Mouse (Mus musculus): ENCODE measurements around the gene Hes5. TPM values are rescaled to one million over a fixed set of nuclear protein-coding genes. Genes with fewer than 3 reads are reported as not detected.
A peak's percentile ranks its signal among the peaks of the same experiment; 100 is the strongest.

Gene Hes5
- polyA plus RNA-seq, 1 experiment from 2014 or later, result 3.6 TPM

DNA sequence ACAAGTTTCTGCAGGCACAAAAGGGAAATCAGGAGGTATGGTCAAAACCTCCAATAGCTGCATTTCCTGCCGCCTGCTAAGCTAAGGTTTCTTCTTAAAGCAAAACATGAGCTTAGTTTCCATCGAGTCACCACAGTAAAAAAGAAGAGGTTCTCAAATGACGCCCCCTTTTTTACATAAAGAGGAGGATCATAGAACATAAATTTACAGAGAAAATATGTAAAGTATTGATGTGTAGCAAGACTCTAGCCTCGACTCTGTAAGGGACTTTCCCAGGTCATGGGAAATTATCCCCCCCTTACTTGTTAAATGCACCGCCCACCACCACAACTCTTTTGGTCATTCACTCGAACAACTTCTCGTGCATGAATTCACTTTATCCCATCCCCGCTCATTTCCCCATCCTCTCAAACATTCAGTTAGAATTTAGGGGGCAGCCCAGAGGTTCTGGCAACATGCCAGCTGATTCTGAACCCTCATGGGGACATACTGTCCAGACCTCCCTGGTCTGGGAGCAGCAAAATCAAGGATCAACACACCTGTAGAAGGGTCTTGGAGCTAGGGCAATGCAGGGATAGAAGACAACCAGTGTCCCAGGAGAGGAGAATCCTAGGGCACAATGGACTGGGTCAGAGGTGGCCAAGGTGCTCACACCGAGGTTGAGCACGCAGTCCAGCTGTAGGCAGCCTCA lies 17.9 kb upstream of the Hes5 start:
- DNase-seq (ENCODE audit: low spot score), result no peak

DNA sequence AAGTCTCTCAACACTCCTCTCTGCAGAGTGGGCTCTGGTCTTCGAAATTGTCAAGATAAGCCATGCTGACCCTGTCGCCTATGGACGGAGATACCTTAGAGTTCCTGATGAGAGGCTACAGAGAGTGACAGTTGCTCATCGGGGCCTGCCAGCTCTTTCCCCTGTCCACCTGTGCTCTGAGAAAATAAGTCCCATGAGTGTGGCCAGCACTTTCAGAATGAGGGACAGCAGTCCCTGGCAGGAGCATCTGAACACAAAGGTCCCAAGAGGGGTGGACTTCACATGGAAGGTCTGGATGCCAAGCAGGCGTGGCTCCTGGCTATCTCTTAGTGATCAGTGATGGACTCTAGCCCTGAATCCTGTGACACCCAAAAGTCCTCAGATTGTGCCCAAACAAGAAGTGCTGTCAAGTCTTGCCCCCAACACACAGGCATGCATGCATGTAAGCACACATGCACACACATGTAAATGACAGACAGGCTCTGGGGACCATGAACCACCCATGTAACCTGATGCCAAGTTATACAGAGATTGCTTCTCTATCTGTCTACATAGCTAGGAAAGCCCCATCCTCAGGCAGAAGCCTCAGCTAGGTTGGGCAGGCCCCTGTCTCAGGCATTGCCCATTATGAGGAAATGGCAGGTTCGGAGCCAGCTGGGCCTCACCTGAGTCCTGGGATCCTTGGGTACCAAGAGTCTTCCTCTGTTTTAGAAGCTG lies 17.2 kb upstream of the Hes5 start:
- DNase-seq (ENCODE audit: low spot score), result no peak

DNA sequence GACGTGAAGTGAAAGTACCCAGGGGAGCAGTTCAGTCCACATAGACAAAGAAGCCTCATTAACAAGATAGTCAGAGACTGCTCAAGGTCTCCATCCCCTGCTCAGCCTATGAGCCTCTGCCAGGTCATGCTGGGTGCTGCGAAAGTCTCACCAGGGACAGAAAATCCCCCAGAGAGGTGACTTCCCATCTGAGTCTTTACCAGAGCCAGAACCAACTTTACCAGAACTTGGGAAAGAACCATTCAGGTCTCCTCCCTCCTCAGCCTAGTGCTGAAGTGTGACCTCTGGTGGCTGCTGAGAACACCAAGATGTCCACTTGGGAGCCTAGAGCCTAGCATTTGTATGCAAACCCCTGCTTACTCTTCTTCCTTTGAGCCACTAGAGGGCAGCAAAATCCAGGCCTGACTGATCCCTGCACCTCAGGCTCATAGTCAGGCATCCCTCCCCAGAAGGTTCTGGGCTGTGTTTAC lies 16.6 kb upstream of the Hes5 start:
- DNase-seq (ENCODE audit: low spot score), result peak; percentile 91

DNA sequence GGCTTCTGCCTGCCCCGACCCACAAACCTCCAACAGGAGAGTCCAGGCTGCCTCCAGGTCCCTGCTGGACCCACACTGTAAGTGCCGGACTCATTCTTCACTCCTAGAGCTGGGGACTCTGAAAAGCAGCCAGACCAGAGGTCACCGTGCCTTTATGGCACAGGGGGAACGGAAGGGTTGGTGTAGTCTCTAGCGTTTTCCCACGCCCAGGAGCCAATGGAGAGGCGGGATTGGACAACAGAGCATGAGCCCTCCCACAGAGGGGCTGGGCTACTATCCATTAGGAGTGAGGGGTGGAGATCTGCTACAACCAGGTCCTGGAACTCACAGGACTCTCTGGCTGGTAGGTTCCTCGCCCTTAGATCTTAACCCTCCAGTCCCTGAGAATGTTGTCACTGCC lies 14.4 kb upstream of the Hes5 start:
- DNase-seq (ENCODE audit: low spot score), result no peak

- no peak for DNase-seq (ENCODE audit: low spot score)
These were observed 12.4 kb upstream of the Hes5 start for GRCm38 (mm10) chr4:154948066-154948939.

DNA sequence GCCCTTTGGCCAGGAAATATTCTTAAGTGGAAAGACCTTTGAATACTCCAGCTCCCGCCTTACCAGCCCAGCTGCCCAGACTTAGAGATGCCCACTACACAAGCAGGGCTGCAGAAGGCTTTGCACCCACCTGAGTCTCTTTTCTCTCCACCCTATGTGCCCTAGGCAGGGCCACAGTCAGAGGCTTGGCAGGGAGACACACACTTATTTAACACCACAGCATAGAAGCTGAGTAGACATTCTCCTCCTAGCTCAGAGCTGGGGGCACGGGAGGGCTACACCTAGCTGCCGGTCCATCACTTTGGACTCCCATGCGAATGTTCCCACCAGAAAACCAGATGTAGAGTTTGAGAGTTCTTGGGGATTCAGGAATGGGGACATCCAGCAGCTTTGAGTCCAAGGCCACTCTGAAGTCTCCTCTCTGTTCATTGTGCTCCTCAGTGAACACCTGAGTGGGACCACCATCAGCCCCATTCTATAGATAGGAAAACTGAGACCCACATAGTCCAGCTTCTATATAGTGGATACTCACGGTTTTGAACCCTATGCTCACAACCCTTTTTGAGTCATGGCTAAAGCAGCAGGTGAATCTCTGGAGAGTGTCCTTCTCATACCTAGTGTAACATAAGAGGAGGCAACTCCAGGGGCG lies 11.7 kb upstream of the Hes5 start:
- DNase-seq (ENCODE audit: low spot score), result no peak

DNA sequence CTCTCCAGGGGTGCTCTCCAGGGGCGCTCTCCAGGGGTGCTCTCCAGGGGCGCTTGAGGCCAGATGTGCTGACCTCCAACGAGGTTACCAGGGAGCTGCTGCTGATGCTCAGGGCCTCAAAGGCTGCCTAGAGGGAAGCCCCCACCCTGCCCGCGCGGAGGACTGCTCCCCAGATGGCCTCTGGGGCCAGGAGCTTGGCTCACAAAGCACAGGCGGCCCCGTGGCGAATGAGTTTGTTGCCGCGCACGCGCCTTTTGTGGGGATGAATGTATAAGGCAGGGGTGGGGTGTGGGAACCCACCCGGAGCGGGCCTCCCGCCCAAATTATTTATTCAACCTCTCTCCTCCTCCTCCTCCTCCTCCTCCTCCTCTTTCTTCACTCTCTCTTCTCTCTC lies 11.1 kb upstream of the Hes5 start:
- DNase-seq (ENCODE audit: low spot score), result no peak

GRCm38 (mm10) chr4:154952461-154953241 lies 8.1 kb upstream of the Hes5 start:
- DNase-seq (ENCODE audit: low spot score), result no peak

- DNase-seq (ENCODE audit: low spot score), result no peak
These were observed 4.1 kb upstream of the Hes5 start for GRCm38 (mm10) chr4:154956604-154957003.

- no peak for DNase-seq (ENCODE audit: low spot score)
These were observed 3.3 kb upstream of the Hes5 start for GRCm38 (mm10) chr4:154957289-154957993.

- DNase-seq (ENCODE audit: low spot score), result peak; percentile 33
These were observed 2.6 kb upstream of the Hes5 start for GRCm38 (mm10) chr4:154958171-154958570.

DNA sequence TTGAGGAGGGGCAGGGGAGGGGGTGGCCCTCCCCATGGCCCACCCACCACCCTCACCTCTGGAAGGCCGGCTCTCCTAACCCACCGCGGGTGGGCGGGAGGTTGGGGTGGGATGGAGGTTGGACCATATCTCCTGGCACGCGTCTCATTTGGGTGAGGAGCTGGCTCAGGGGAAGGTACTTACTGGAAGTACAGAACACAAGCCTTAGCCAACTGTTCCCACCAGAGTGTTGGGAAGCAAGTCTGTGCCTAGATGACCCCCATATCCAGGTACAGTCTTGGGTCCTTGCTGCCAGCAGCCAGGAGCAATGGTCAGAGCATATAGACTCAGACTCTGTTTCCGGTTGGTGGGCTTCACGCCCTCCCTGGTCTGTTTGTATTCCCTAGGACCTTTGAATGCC lies 2.1 kb upstream of the Hes5 start:
- DNase-seq (ENCODE audit: low spot score), result no peak

GRCm38 (mm10) chr4:154960021-154960689 lies 568 bp upstream of the Hes5 start:
- no peak for DNase-seq (ENCODE audit: low spot score)

DNA sequence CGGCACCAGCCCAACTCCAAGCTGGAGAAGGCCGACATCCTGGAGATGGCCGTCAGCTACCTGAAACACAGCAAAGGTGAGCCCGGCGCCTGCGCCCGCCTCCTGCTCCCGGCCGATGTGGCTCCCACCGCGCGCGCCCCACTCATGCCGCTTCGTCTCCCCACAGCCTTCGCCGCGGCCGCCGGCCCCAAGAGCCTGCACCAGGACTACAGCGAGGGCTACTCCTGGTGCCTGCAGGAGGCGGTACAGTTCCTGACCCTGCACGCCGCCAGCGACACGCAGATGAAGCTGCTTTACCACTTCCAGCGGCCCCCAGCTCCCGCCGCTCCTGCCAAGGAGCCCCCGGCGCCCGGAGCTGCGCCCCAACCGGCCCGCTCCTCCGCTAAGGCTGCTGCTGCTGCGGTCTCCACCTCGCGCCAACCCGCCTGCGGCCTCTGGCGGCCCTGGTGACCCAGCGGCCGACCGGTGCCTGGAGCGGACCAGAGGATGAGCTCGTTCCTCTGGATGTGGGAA lies 559 bp downstream of the Hes5 start:
- peak; percentile 48 for DNase-seq (ENCODE audit: low spot score)

DNA sequence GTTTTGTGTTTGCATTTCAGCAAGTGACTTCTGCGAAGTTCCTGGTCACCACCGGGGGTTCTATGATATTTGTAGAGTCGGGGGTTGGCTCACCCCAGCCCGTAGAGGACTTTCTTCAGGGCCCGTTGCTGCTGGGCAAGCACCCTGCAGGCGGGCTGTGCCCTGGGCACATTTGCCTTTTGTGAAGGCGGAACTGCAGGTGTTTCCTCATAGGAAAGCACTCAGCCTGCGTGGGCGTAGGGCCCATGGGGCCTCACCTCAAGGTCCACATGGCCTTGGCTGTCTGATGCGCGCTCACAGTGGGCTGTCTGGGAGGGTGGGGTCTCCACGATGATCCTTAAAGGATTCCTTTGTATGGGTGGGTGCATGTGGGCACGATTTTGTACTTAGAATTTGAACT lies 1.2 kb downstream of the Hes5 start:
- DNase-seq (ENCODE audit: low spot score), result peak; percentile 57

DNA sequence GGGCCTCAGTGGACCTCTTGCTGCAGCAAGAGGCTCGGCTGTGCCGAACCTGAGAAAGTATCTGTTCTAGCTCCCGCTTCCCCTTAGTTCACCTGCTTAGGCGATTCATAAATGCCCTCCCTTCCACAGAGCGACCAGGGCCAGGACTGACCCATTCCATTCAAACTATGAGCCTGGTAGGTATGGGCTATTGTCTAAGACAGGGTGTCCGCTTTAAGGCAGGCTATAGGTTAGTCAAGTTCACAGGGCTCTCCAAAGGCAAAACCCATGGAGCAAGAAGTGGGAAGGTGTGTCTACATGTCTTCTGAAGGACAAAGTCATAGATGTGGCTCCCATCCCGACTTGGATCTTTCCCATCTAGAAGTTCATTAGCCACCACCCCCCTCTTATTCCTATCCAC lies 2.0 kb downstream of the Hes5 start:
- DNase-seq (ENCODE audit: low spot score), result no peak

DNA sequence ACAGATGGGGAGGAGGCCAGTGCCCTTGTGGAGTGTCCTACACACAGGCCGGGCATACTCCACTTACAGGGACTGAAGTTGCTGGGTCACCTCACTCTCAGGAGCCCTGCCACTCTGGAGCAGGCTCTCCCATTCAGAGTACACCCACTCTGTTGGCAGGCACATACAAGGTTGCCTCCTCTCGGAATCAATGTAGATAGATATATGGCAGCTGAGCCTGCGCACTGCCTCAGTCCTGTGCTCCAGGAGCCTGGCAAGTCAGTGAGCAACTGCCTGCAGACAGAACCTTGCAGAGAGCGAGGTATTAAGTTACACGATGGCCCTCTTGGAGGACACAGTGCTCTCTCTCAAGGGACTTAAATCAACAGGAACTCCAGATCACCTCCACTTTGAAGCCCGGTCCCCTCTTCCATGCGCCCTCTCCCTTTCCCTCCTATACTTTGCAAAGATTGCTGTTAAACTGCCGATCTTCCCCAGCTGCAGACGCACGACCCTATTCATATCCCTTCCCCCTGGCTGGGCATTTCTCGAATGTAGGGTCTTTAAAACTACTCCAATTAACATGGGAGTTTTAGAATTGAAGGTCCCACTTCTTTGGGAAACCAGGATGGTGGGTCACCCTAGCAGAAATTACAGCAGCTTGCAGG lies 2.6 kb downstream of the Hes5 start:
- no peak for DNase-seq (ENCODE audit: low spot score)

GRCm38 (mm10) chr4:154963901-154964580 lies 3.3 kb downstream of the Hes5 start, which contains the start of gene Pank4:
Gene Pank4, plus strand, starts transcription at chr4:154964123.
- peak; percentile 87 for DNase-seq (ENCODE audit: low spot score)

Measured in thymus, postnatal 0 days (tissue).